Mouse (Mus musculus): ENCODE measurements around the gene Vamp9. TPM values are rescaled to one million over a fixed set of nuclear protein-coding genes. Genes with fewer than 3 reads are reported as not detected.

Vamp9 gene
- polyA plus RNA-seq, 1 experiment from 2014 or later, result not detected

DNA sequence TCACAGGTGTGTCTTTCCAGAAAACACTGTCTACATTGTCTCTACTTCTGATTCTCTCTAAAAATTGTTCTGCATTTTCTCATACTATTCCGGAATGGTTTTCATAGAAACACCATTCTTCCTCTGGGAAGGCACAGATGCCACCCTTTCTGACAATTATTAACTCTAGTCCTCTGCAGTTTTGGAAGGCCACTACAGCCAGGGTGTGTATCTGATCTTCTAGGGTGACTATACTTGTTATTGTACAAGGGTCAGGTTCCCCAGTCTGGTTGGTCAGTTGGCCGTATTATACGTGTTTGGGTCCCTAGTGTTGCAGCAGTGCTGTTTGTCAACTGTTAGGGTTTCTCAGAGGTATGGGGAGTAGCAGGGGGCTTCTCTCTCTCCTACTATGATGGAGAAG is 88.6 kb downstream of the Vamp9 start:
- no peaks in the 10 kb centered on the region for H3K4me1 ChIP-seq
- DNase-seq (ENCODE audit: low spot score), result no peak
- no peak overlapping the region for H3K27ac ChIP-seq (replicated peaks)
- H3K9me3 ChIP-seq, result no peaks in the 10 kb centered on the region
- no peak overlapping the region for H3K4me3 ChIP-seq
- no peaks in the 10 kb centered on the region for H3K27me3 ChIP-seq (replicated peaks; ENCODE audit: low read depth, poor library complexity, severe bottlenecking)
- WGBS, result 91% methylated on average over 3 of the region's 3 CpGs
- no peaks in the 10 kb centered on the region for H3K36me3 ChIP-seq (replicated peaks)

DNA sequence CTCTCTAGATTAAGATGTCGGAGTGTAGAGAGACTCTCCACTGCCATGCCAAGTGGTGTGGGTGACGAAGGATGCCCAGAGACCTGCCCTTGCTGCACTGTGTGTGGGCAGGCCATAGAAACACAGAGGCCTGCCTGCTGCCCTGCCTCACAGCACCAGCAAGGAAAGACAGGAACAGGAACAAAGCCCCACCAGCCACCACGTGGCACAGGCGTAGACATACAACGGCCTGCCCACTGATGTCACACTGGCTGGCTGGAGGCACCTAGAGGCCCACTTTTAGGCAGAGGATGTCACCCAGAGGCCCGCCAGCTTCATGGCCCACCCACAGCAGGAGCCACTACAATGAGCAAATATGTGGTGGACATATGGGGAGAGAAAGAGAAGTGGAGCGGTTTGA is 94.0 kb downstream of the Vamp9 start:
- no peak overlapping the region for H3K4me3 ChIP-seq
- H3K36me3 ChIP-seq (replicated peaks), result no peaks in the 10 kb centered on the region
- H3K27ac ChIP-seq (replicated peaks), result no peak overlapping the region
- WGBS, result 80% methylated on average over 7 of the region's 7 CpGs
- no peaks in the 10 kb centered on the region for H3K9me3 ChIP-seq
- no peaks in the 10 kb centered on the region for H3K27me3 ChIP-seq (replicated peaks; ENCODE audit: low read depth, poor library complexity, severe bottlenecking)
- H3K4me1 ChIP-seq, result peaks cover 13% of the 10 kb centered on the region
- DNase-seq (ENCODE audit: low spot score), result no peak

DNA sequence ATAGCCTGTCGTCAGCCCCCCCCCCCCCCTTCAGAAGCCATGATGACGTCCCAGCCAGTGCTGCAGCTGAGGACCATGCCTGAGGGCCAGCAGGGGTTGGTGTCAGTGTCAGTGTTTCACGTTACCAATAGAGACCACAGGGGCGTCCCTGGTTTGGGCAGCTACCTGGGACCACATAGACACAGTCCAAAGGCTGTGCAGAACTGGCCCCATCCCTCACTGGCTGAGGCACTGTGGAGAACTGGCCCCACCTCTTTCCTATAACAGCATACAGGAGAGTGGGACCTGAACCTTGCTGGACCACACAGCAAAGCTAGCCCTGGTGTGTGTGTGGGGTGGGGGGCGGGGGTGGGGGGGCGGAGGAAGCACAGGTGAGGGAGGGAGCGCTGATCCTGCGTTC is 94.4 kb downstream of the Vamp9 start:
- no peak overlapping the region for H3K27ac ChIP-seq (replicated peaks)
- 40% methylated on average over 8 of the region's 8 CpGs for WGBS

More for the DNA sequence above, 94.4 kb downstream of the Vamp9 start:
- Histone ChIP-seq H3K4me3 (no peak overlapping the region), H3K9me3 (no peaks in the 10 kb centered on the region), H3K27me3 (replicated peaks; ENCODE audit: low read depth, poor library complexity, severe bottlenecking) (no peaks in the 10 kb centered on the region), H3K36me3 (replicated peaks) (no peaks in the 10 kb centered on the region), H3K4me1 (peaks cover 13% of the 10 kb centered on the region)
- no peak for DNase-seq (ENCODE audit: low spot score)

Other genes starting within 250 kb of the Vamp9 start
- gene Rasgef1b, start 177.2 kb upstream of the Vamp9 start, polyA plus RNA-seq (2016; fragmentation: Nextera tagmentation; extraction: Ambion mirVana), result 11.8 and 13.5 TPM in 2 replicates
- 253 and 268 TPM in 2 replicates for gene Hnrnpd, start 72.7 kb downstream of the Vamp9 start, polyA plus RNA-seq (2016; fragmentation: Nextera tagmentation; extraction: Ambion mirVana)
- 1.5 and 1.8 TPM in 2 replicates for gene 4930524J08Rik, start 72.8 kb downstream of the Vamp9 start, polyA plus RNA-seq (2016; fragmentation: Nextera tagmentation; extraction: Ambion mirVana)
- gene Hnrnpdl, start 133.4 kb downstream of the Vamp9 start, polyA plus RNA-seq (2016; fragmentation: Nextera tagmentation; extraction: Ambion mirVana), result 214 and 235 TPM in 2 replicates
- 60.3 and 60.9 TPM in 2 replicates for gene Enoph1, start 133.7 kb downstream of the Vamp9 start, polyA plus RNA-seq (2016; fragmentation: Nextera tagmentation; extraction: Ambion mirVana)